Mouse (Mus musculus): ENCODE measurements at regions not wholly inside any gene's neighbourhood (a gene's known extent, or its start where the extent isn't known, plus 50 kb on each side); places are given as distances from the start of the nearest gene placed in this dataset.

GRCm38 (mm10) chr10:17513756-17514155 lies 209.3 kb upstream of the Cited2 start:
- no peak for TF ChIP-seq EP300 (IDR thresholded peaks at IDR 0.05; ENCODE audit: low read depth)
- TF ChIP-seq CTCF (IDR thresholded peaks at IDR 0.05; ENCODE audit: low read depth): no peak

Measured in liver, embryonic 14.5 days (tissue).